Mouse (Mus musculus) adrenal gland, postnatal 10 days (tissue): ENCODE measurements around the gene Slc13a2. TPM values are rescaled to one million over a fixed set of nuclear protein-coding genes. Genes with fewer than 3 reads are reported as not detected.

Source experiments
- DNase-seq: peaks from one replicate; pipeline ENCODE4 v3.0.0; 2021; ENCODE audit warnings: mixed read lengths
- long read RNA-seq, 2 experiments: library from polyadenylated mRNA; stranded (forward); transcript quantifications; one replicate each; pipeline ENCODE4 v2.0.0; 2021
- total RNA-seq, 2 experiments: library from RNA; stranded (reverse); gene quantifications; 2 replicates each; pipeline ENCODE4 v1.2.3; 2021

Slc13a2 gene
- not detected for total RNA-seq
- long read RNA-seq, experiment 1, partial matches to known transcripts, result 1 of 1 reads
- long read RNA-seq, experiment 1, other reads (novel, unspliced or antisense), result 0 of 1 reads
- long read RNA-seq, experiment 2, partial matches to known transcripts, result 0 of 1 reads
- long read RNA-seq, experiment 2, other reads (novel, unspliced or antisense), result 0 of 1 reads

DNA sequence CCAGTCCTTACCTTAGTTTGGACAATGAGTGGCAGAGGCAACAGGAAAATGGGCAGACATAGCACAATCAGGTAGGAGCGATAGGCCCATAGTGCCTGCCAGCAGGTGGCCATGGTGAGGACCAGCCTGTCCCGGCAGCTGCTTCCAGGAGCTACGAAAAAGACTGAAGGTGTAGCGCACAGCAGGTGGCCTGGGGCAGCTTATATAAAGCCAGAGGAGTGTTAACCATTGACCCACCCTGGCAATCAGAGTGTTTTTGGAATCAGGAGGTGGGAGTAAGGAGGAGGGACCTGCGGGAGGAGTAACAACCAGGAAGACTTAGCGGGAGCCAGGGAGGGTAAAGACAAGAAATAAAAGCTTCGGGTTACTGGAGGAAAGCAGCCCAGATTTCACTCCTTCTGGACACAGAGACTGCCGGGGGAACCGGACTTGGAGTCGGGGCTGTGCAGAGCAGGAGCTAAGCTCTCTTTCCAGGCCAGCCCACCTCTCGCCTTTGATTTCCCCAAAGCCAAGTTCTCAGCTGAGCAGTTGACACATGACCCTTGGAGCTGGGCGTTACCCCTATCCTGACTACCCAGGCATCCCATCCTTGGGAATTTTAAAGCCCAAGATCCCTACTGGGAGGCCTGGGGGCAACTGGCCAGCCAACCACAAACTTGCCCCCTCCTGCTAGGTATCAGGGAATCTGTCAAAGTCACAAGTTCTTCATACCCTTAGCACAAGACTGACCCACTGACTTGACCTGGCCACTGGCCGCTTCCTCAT is at the start of gene Slc13a2:
Gene Slc13a2 (minus strand): TSS at position 163 of the 765 bp plus-strand sequence.
- no peak for DNase-seq

DNA sequence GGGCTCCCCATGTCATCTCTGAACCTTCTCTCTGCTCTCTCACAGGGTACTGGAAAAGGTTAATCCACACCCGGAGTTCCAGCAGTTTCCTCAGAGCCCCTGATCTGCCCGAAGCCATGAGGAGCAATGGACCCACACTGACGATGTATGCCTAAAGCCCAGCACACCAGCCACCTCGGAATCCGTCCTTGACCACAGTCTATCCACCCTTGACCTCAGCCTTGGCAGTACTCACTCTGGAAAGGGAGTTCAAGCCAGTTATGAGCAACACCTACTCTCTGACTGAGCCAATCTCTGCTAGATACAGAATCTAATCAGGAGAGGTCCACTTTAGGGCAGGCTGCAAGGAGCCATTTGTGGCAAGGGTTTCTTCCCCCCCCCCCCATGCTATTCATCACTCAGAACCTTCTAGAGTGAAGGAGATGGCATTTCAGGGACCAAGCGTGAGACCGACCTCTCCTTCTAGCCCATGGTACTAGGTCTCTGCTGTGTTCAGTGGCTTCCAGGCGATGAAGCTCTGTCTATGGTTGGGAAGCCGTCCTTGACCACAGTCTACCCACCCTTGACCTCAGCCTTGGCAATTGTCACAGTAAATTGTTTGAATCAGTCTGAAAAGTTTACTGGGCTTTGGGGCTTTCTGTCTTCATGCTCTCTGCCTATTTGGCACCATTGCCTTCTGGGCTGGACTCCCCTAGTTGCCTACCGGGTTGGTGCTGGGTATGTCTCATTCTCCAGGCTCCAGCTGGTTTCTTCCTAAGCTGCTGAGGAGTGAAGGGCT is 49.5 kb upstream of the Slc13a2 start:
- peak; percentile 32 for DNase-seq

DNA sequence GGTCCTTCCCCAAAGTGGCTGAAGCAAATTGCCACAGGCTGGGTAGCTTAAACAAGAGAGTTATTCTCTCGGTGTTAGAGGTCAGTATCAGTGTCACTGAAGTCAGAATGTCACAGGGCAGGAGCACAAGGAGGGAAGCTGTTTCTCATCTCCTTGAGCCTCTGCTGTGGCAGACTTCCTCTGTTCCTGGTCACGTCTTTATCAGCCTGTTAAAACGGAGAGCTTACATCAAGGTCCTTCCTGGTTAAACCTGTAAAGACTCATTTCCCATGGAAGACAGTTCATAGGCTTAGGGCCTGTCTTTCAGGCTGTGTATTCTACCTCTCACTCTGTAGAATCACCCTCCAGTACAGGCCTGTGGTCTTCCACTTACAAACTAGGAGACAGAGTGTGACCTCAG is 45.9 kb upstream of the Slc13a2 start:
- DNase-seq, result no peak

DNA sequence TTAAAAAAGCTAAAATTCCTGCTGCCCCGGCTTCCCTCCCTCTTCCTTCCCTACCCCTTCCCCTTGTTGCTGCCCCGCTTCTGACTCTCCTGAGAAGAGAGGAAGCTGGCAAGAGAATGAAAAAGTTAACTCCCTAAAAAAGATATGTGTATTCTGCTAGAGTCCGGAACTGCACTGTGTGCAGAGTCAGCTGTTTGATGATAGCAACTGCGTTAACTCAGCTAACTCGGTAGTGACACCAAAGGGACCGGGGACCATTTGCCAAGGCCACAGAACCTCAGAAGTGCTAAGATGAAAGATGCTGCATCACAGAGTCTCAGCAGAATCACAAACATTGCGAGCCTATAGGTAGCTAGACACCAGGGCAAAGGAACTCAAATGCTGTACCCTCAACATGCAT is 45.5 kb upstream of the Slc13a2 start:
- DNase-seq, result no peak

DNA sequence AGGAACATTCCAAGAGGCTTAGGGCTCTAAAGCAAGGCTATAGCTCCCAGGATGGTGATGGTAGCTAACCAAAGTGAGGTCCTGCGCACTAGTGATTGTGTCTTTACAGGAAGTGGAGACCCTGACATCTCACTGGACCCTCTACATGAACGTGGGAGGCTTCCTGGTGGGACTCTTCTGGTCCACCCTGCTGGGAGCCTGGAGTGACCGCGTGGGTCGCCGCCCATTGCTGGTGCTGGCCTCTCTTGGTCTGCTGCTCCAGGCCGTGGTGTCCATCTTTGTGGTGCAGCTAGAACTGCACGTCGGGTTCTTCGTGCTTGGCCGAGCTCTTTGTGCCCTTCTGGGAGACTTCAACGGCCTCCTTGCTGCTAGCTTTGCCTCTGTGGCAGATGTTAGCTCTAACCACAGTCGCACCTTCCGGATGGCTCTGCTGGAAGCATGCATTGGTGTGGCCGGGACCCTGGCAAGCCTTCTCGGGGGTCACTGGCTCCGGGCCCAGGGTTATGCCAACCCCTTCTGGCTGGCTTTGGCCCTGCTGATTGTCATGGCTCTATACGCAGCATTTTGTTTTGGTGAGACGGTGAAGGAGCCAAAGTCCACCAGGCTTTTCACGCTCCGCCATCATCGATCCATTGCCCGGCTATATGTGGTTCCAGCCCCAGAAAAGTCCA is 44.4 kb upstream of the Slc13a2 start:
- peak; percentile 18 for DNase-seq

DNA sequence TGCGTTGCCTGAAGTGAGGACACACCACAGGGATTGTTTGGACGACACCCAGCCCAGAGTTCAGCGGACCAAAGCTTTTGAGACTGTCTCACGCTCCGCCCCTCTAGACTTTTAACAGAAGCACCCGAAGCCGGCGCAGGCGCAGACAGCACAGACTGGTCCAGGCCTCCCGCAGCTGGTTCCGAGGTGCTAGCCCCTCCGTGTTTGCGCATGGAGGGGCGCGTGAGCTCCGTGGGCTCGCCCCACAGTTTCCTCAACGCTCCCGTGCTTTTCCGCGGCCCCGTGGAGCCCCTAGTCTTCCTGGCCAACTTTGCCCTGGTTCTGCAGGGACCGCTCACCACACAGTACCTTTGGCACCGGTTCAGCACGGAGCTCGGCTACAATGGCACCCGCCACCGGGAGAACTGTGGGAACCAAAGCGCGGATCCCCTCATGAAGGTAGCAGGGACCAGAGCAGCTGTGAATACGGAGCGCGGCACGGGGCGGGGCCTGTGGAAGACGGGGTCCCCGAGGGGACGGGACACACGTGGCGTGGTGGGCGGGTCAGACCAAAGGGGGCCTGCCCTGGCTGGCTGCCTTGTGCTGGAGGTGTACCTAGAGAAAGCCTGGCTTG is 43.7 kb upstream of the Slc13a2 start, which contains the start of gene Slc46a1:
Gene Slc46a1 (plus strand): TSS at position 130 of the 613 bp plus-strand sequence.
- DNase-seq, result peak; percentile 94

DNA sequence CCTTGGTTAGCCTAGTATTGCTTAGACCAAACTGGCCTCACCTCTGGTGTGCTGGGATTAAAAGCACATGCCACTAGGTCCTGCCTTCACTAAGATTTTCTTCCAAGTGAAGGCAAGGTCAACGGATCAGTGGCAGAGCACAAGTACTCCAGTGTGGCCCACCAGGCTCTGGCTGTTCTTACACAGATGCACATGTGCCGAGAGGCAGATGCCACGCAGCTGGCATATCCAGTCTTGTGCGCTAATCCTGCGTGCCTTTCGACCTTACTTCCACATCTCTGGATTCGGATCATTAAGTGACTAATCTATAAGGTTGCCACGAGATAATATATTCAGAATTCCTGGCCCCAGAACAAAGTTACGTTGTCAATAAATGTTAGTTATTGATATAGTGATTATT is 43.1 kb upstream of the Slc13a2 start:
- DNase-seq, result no peak

DNA sequence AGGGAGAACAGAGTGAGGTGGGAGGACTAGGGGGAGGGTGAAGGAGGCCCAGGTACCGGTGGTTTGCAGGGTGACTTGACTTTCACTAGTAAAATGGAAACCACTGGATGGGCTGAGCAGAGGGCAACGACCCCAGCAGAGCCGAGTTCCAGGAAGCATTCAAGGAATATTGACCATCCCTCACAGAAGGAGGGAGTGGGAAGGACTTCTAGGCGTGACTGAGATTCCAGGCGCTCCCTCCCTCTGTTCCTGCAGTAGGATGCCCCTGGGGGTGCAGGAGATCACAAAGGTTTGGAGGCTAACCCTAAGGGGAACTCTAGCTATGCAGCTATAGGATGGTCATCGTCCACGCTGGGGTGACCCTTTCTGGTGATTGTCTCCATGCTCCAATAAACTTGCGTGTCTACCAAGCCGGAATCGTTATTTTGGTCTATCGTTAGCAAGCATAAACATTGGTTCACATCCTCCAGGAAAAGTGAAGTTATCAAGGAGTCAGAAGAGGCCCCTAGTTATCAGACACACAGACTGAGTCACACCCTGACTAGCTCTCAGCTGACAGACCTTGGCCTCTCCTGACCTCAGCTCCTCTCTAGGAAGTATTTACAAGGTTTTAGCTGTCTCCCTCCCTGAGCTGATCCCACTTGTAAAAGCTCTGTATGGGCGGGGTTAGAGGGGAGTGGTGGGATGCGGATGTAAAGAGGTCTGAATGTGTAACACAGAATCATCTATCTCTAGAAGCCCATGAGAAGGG is 41.4 kb upstream of the Slc13a2 start:
- peak; percentile 28 for DNase-seq

DNA sequence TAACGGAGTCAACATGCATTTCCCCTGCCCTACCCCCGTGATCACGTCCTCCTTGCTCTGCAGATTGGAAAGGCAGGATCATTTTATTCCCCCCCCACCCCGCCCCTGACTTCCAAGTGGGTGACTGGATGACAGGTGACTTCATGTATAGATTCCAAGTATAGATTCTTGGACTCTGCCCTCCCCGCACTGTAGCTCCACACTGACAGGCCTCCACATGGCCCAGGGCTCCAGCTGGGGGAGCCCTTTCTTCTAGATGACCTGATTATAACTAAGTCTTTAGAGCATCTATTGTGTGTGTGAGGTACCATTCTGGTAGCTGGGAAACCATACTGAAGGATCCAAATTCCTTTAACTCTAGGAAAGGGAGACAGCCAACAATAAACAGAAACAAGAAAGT is 40.7 kb upstream of the Slc13a2 start:
- no peak for DNase-seq

DNA sequence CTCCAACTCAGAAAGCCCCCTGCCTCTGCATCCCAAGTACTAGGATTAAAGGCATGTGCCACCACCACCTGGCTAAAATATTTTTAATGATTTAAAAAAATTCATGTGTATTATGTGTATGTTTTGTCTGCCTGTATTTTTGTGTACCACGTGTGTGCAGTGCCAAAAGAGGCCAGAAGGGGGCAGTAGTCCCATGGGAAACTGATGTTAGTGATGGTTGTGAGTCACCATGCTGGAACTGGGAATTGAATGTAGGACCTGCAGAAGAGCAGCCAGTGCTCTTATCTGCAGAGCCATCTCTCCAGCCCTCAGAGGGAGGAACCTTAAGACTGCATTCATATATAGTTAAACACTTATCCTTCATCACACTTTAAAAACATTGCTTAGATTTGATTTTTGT is 39.9 kb upstream of the Slc13a2 start:
- no peak for DNase-seq

DNA sequence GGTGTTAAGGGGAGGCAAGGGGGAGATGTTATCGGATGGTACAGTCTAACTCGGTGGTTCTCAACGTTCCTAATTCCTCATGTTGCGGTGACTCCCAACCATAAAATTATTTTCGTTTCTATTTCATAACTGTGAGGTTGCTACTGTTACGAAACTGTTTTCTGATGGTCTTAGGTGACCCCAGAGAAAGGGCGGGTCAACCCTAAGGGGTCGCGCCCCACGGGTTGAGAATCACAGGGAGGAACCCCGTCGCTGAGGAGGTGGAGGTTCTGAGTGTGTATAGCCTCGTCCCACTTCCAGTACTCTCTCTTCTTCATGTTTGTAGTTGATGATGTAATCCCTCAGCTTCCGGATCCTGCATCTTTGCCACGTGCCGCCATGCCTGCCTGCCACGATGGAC is 36.7 kb upstream of the Slc13a2 start:
- no peak for DNase-seq

DNA sequence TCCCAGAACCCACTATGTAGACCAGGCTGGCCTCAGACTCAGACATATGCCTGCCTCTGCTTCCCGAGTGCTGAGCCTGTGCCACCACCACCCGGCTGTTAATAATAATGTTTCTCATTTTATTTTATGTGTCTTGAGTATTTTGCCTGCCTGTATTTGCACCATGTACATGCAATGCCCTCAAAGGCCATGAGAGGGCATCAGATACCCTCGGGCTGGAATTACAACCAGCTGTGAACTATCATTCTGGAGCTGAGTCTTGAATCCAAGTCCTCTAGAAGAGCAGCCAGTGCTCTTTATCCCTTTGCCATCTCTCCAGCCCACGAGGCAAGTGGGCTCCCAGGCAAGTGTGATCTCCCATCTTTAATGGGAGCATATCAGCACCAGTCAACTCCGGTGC is 33.3 kb upstream of the Slc13a2 start:
- peak; percentile 69 for DNase-seq

DNA sequence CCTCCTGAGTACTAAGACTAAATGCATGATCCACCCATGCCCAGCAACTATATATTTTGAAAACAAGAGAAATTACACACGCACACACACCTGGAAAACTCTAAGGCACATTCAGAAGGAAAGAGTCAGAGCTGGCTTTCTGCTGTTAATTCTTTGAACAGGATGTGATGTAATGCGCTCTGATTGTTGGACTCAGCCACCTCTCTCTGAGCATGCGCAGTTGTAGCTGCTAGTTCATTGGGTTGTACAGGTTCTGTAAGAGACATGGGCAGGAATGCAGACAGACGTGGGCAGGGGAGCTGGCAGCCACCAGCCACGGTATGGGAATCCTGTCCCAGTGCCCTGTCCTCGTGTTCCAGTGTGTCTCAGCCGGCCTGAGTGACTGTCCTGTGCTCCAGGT is 32.3 kb upstream of the Slc13a2 start:
- no peak for DNase-seq

DNA sequence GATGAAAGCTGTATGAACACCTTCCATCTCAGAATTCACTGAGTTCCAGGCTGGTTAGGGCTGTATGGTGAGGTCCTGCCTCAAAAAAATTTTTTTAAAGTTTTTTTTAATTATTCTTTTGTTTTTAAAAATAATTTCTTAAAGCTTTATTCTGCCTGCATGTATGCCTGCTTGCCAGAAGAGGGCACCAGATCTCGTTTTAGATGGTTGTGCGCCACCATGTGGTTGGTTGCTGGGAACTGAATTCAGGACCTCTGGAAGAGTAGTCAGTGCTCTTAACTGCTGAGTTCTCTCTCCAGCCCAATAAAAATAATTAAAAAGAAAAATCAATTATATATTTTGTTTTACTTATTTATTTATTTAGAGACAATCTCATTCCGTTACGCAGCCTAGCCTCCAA is 31.7 kb upstream of the Slc13a2 start:
- peak; percentile 81 for DNase-seq

DNA sequence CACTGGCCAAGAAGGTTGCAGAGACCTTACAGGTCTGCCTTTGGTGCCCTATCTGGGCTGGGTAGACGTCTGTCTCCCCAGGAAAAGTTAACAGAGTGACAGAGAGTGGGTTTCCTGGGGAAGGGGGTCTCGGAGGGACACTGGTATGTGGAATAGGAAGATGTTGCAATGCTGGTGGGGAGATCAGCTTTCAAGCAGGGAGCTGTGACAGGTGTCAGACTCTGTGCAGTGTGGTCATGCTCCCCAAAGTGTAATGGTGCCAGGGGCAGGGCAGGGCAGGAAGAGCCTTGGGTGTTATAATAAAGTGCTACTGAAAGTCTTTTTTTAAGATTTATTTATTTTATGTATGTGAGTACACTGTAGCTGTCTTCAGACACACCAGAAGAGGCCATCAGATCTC is 28.3 kb upstream of the Slc13a2 start:
- DNase-seq, result no peak

DNA sequence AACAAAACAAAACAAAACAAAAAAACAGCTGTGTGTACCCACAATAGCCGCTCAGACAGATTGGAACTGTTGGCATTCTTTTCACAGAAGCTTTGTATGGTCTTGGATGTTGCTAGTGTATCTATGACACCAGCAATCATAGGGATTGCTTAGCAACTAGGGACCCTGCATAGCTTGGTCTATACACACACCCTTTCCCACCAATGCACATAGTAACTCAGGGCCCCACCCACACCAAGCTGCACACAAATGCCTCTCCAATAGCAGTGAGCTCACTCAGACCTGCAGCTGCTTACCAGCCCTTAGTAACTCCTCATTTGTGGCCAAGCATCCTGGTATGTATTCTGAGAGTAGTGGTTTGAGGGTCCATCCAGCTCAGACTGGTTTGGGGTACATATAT is 26.2 kb upstream of the Slc13a2 start:
- no peak for DNase-seq

DNA sequence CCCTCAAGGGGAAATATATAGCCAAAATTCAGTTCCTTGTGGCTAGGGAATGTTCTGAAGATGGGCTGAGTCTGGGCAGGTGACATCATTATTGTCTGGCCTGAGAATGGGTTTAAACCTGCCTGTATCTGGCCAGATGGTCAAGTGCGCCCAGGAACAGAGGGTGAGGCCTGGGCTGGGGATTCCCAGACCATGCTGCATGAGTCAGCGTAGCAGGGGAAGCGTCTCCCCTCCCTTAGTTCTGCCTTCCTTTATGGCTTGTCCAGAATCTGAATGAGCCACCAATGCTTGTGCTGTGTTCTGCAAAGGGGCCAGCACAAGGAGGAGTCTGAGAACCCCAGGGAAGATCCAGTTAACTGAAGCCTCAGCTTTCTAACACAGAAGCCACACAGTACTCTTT is 25.2 kb upstream of the Slc13a2 start:
- no peak for DNase-seq

DNA sequence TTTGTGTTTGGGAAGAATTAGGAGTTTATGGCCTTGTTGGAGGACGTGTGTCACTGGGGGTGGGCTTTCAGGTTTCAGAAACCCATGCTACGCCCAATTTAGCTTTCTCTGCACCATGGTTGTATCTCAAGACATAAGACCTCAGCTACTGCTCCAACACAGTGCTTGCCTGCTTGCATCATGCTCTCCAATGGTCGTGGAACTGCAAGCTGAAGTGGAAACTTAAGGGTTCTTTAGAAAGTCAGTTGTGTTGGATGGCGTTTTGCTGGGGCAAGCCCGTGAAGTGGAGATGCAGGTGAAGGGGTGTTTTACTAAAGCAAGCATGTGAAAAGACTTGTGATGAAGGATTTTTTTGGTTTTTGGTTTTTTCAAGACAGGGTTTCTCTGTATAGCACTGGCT is 21.1 kb upstream of the Slc13a2 start:
- no peak for DNase-seq

DNA sequence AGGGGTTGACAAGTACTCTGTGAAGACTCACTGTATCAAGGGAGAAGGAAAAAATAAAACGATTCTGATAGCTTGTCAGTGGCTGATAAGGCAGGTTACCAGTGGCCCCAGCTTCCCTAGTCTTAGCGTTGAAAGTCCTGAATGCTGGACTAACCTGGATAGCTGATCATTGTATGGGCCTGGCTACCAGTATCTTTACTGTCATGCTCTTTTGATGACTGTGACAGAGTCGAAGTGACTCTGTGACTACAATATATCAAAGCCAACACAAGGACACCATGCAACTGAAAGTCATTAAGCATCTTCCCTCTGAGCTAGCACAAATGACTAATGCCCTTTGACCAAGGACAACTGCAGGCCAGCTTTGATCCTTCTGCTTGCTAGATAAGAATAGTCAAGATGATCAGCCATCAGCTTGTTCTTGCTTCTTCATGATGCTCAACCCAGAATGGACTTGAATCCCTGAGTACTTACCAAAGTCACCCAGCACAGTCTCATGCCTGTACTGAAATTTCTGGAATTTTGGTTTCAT is 16.4 kb upstream of the Slc13a2 start:
- peak; percentile 38 for DNase-seq

DNA sequence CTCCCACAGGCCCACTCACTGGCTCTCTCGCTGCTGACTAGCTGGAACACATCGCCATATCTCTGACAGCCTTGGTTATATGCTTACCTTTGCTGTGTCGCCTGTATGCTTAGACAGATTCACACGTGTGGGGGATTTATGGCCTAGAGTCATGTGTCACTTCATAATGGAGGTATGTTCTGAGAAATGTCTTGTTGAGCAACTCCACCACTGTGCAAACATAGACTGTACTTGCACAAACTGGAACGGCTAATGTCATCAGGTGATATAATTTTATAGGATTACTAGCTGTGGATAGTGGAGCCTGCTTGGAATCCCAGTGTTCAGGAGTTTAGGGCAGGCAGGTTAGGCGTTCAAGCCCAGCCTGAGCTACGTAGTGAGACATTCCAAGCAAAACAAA is 15.2 kb upstream of the Slc13a2 start:
- DNase-seq, result no peak

DNA sequence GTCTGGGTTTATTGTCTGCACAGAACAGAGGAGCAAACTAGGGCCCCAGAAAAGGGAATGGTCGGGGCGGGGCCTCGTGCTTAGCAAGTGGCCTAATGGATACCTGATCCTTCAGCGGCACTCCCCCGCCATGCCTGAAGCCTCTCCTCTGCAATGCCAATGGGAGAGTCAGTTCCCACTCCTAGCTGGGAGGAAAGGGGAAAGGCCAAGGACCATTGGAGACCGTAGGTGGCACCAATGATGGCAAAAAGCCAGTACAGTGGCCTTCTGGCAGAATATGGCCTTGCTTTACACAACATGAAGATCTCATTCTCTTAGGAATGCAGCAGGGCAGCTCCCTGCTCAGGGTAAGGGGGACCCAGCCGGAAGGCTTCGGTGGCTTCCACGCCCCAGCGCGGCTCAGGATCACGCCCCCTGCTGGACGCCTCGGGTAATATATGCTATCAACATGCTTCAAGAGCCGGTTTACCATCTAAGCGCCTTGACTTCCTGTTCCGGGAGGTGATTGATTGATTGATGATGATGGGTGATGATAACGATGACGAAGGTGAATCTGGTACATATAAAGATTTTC is 13.8 kb upstream of the Slc13a2 start:
- peak; percentile 80 for DNase-seq
